Mouse (Mus musculus) neural tube, embryonic 10.5 days (tissue): ENCODE measurements at regions not wholly inside any gene's neighbourhood (a gene's known extent, or its start where the extent isn't known, plus 50 kb on each side); places are given as distances from the start of the nearest gene placed in this dataset.

Experiments used
- DNase-seq: peaks from one replicate; pipeline ENCODE4 v3.0.0-alpha.2; 2017; ENCODE audit warnings: low spot score; ENCODE audit errors: extremely low spot score

DNA sequence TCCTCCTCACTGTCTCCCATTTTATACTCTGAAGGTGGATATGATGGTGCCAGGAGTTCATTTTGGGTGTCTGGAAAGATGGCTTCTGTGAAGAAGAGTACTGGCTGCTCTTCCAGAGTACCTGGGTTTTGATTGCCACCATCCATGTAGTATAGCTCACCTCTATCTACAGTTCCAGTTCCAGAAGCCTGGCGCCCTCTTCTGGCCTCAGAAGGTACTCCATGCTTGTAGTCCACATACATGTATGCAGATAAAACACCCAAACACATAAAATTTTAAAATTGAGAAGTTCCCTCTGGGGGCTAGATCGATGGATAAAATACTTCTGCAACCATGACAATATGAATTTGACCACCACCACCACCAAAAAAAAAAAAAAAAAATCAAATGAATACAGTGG lies 128.4 kb upstream of the Pkdcc start:
- no peak for DNase-seq

DNA sequence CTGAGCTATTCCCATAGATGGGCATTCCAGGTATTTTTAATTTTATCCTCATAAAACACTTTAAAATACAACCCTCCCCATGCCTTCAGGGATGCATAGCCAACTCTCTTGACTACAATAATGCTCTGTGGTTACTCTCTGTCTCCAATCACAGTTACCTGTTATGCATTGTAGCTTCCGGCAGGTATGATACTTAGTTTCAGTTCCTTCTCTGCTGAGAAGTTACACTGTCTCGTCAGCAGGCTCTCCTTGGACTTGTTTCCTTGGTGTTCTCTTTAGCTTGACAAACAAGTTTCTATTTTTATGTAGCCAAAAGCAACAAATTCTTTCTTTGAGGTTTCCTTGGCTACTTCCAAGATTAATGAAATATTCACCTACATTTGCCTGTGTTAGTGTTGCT lies 126.6 kb upstream of the Pkdcc start:
- DNase-seq: no peak

DNA sequence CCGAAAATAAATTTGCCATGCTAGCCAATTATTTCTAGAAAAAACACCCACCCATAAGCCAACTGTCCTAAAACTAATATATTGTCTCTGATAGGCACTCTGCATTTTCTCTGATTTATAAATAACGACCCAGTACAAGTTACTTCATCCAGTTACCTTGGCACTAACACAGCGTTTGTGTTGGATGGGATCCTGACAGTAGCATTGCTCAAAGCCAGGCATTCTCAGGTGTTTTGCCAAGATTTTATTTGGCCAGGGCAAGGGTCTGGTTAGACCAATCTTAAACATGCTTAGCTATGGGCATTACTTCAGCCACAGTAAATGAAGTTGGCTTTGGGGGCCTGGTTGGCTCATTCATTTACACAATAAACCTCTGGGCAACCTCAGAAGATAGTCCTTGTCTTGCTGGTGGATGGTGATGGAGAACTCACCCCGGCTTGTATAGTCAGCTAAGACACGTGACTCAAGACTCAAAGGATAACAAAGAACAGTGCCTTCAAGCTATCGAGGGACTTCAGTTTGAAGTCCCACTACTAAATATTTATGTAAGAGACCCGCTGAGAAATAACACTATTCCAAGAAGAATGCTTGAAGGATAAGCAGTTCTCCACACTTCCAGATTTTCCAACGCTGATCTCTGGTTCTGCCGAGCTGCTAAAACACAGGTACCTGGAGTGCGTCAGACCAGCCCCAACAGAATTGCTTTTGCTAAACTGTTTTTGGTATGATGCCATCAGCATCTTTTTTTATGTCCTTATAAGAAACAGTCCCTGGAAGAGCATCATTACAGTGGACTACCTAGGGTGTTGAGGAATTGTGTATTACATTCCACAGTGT lies 125.0 kb upstream of the Pkdcc start:
- no peak for DNase-seq

DNA sequence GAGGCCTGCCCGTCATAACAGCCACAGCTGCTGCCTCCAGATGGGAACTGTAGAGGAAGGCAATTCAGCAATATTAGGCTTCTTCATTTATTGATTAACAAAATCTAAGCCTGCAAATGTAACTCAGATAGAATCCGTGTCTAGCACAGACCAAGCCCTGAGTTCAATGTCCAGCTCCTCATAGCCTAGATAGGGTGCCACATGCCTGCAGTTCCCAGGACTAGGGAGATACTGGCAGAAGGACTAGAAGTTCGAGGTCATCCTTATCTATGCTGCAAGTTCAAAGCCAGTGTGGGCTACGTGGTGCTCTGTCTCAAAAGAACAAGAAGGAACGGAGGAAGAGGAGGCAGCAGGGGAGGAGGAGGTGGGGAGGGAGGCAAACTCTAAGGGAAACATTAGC lies 121.2 kb upstream of the Pkdcc start:
- DNase-seq: no peak

DNA sequence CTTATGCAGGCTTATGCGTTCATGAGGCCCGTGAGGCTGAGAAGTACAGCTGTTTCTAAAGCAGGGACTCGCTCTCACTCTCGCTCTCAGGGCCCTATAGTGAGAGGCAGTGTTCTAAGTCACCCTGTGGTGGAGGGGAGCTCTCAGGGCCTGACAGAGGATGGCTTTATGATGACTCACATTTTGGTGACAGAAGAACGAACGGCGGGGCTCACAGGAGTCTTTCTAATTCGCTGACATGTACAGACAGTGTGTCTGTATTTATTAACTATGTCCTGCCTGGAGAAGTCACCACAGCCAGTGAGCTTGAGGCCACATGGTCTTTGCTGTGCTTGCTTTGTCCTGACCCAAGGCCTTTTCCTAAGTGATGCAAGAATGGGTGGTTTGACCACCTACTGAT lies 118.6 kb upstream of the Pkdcc start:
- DNase-seq: no peak

DNA sequence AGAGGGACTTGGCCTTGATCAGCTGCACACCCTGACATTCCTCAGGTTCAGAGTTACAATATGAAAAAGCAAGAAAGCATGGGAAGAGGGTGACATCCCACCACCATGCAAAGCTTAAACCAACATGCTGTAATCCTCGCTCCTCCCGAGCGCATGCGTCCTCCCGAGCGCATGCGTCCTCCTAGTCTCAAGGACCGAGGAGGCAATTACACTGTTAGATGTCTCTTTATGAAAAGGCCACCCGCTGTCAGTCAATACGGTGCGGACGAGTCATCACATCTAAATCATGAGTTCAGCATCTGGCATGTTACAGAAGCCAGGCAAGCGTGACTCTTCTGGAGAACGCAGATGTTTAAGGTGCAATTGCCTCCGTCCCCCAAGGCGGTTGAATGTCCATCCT lies 117.1 kb upstream of the Pkdcc start:
- DNase-seq: no peak

DNA sequence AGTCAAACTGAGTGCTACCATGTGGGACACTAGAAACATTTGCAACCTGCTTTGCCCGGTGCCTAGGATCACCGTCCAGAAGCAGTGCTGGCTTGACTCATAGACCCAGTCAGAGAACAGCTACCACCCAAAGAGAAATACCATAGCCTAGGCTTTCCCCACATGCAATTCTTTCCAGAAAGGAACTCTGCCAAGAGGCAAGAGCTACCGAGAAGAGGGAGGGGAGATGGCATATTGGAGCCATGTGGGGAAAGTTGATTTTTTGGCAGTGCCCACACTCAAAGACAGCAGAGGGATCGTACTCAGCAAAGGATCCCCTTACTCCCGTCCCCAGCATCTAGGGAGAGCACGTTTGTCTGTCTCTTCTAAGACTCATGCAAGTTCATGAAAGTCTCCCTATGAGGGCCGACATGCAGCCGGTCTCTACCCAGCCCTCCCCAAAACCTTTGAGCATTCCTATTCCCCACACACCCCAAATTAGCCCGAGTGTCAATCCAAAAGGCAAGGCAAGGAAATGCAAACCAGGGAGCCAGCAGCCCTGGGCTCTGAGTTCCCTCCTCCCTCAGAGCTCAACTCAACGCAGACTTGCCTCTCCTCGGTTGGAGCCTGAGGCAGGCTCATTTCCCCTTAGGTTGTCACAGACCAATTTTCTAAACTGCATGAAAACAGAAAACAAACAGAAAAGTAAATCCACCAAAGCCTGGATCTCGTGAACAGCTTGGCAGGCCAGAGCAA lies 116.2 kb upstream of the Pkdcc start:
- no peak for DNase-seq

DNA sequence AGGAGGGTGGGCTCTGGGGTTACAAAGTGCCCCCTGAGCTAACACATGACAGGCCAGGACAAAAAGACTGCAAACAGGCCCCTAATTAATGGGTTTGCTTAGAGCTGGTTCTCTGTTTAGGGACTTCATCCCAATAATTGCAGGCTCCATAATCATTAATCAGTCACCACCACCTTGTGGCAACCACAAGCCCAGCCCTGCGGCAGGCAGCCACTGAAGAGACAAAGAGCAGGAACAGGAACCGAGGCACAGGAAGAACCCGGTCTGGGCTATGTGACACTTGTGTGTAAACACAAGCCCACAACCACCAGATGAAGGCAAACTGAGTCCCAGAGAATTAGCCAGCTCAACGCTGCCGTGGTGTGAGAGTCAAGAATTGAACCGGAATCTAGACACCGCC lies 114.1 kb upstream of the Pkdcc start:
- no peak for DNase-seq

DNA sequence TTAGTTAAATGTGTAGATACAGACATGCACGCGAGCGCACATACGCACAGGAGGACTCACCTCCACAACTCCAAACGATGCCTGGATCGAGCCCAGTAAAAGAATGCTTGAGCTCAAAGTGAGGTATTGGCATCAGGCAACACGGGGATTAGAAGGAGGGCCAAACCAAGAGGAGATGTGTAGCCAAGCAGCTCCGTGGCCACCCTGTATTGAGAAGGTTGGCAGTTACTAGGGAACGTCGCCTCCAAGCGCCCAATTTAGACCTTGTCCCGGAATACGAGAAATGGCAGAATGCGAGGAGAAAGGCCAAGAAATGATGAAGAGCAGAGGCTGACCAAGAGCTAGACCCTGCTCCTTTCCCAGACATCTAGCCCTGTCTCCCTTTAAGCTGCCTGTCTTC lies 113.3 kb upstream of the Pkdcc start:
- DNase-seq: no peak

DNA sequence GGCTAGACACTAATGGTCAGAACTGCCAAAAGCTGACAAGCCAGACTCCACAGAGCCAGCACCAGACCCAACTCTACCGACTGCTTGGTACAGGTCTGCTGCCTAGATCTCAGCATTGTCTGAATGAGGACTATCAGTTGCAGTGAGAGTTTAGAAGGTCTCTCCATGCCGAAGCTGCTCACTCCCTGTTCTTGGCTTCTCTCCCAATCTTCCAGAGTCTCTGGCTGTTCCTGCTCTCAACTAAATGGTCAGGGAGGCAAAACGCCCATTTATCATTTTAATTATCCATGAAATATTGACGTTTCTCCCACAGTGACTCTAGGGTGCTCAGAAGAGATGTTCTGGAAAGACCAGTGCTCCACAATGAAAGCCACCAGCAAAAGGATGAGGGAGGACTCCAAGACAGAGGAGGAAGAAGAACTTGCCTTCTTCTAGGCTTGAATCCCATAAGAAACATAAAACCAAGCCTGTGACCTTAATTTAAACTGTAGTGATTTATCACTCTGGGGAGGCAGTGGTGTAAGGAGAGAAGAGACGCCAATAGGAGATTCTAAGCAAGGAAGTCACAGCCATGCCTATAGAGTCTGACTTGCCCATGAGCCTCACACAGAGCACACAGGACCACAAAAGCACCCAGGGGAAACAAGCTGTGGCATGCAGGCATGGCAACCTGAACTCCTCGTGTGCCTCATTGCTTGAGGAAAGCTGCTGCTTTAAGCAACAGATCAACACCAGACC lies 112.2 kb upstream of the Pkdcc start:
- no peak for DNase-seq

DNA sequence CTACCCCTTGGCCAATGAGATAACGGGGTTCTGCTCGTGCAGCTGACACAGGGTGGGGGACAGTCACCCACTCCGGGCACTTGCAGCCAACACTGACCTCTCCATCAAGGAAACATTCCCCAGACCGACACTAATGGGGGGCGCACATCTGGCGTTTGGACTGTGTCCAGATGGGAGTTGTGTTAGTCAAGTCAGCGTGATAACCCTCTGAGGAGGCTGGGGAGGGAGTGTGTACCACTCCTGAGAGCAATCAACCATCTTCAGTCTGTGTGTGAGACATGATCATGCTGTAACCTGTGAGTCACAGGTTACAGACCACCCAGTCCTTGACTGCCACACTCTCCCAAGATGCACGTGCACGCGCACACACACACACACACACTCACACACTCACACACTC lies 106.9 kb upstream of the Pkdcc start:
- DNase-seq: no peak

DNA sequence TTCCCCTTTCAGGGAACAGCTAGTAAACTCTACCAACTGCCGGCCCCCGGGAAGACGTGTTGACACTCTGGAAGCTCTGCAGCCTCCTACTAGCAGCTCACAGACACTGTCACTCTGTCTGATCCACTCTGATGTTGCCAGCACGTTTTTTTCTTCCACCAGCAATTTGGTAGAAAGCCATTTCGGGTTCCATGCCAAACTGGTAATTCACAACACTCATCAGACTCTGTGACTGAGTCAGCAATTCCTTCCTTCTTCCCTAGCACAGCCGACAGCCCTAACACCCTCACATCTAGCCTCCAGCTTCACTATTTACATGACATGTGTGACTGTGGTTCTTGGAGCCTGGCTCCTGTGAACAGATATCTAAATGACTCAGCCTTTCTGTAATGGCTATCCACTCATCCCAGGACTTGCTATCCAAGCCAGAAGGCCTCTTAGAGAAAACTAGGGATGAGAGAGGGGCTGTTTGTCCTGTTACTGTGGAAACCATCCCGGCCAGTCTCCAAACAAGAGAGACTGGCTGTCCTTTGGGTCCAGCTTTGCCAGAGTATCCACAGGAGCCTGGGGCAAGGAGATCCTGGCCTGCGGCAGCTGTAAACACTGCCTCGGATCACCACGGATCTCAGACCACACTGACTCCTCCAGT lies 105.2 kb upstream of the Pkdcc start:
- no peak for DNase-seq

DNA sequence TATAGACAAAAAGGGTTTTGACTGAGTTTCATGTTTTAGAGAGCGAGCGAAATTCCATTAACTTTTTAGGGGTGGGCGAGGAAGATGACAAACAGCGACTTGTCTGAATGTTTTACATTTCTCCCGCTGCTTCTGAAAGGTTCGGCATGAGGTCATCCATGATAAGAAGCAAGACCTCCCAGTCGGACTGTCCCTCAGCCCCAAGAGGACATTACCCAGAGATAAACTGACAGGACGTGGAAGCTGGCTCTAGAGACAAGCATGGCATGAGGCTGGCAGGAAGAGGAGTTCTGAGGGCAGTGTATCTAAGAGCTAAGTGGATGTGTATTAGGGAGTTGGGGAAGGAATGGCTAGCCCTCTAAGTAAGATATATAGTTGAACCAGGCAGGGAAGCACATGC lies 104.5 kb upstream of the Pkdcc start:
- DNase-seq: no peak

DNA sequence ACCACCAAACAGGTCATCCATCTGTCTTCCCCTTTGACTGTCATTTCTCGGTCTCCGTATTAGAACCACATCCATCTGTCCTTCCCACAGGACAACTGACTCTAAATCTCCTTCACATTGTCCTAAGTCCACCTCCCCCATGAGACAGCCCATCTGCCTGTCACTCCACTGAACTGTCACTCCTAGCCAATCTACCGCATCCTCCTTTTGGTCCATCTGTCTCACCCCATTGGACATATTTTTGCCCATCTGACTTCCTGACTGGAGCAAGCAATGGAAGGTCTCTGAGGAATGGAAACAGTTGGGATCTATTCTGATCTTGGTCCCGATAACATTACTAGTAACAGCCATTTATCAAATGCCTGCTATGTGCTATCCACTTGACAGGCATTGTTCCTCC lies 99.9 kb upstream of the Pkdcc start:
- no peak for DNase-seq

DNA sequence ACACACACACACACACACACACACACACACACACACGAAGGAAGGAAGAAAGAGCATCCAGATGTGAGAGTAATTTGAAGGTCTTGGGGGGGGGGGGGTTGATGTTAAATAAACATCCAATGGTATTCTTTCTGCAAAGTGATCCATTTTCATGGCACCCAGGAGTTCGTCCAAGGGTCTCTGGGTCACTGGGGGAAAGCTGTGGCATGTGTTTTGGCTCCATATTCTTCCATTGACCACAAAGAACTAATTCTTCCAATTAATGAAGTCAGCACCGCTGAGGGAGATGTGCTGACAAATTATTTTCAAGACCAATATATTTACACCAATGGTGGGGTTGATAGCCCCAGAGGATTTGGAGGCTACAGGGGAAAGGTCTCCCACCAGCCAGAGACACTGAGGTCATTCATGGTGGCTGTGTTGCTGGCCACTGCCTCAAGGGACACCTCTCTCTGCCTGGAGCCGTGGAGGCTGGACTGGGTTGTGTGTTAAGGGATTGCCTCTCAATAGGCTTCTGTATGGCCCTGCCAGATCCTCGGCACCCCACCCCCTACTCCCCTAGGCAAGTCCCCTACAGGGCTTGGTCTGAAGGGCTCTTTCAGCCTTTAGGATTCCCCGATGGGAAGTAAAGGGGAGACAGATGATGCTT lies 99.1 kb upstream of the Pkdcc start:
- no peak for DNase-seq

DNA sequence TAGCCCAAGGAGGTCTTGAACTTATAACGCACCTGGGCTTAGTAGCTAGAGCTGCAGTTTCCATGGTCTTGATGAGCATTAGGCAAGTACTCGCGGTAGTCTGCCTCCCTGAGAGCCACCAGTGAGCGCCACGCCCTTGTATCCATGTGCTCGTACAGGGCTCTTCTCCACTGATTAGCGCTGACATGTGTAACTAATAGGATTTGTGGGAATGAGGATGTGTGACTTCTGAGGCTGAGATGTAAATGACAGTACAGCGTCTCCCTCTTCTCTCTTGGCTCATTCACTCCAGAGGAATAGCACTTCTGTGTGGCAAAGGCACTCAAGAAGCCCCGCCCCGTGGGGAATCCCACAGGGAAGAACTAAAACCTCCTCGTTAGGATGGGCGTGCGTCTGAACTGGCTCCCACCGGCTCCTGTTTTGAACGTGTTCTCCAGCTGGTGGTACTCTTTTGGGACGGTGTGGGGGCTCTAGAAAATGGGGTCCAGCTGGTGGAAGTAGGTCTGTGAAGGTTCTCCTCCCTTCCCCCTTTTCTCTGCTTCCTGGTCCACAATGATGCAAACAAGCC lies 94.3 kb upstream of the Pkdcc start:
- DNase-seq: no peak

DNA sequence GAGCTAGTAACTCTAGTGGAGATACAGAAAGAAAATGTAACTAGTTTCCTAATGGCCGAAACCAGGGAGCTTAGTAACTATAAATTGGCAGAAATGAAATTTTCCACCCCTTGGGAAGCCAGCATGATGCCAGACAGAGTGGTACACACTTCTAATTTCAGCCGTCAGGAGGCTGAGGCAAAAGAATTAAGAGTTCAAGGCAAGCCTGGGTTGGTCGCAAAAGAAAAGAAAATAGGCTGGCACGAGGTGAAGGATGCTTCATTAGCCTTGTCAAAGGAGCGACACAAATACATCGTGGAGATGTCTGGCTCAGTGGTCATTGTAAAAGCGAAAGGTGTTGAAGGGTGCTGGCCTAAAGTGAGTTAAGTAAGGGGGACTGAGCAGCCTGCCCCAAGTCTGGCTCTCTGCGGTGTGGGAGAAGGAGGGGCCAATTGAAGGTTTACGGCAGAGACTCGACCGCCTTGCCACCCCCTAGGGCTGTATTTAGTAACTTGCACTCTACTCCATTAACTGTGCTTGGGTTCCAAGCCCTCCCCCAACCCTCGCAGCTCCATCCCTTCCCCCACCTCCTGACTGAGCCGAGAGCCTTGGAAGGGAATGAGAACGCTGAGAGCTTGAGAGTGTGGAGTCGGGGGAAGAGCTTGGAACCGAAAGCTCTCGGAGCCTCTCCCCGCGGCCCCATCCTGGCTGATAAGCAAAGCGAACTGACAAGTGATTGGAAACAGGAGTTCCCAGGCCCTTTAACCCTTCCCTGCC lies 92.4 kb upstream of the Pkdcc start:
- DNase-seq: peak; percentile 63

DNA sequence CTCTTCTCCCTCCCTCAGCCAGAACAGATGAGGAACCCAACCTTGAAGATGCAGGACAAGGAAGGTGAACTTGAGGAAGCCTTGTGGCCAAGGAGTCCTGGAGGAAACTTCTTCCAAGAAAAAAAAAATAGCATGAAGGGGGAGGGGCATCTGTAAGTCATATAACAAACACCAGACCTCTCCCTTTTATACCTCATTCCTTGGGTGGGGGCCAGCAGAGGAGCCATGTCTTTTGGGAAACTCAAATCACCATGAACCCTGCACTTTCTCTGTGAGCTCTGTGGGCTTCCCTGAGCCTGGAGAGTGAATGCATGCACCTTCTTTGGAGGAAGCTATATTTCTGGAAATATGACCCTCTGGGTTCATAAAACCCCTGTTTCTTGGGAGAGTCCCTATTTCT lies 90.0 kb upstream of the Pkdcc start:
- DNase-seq: no peak

DNA sequence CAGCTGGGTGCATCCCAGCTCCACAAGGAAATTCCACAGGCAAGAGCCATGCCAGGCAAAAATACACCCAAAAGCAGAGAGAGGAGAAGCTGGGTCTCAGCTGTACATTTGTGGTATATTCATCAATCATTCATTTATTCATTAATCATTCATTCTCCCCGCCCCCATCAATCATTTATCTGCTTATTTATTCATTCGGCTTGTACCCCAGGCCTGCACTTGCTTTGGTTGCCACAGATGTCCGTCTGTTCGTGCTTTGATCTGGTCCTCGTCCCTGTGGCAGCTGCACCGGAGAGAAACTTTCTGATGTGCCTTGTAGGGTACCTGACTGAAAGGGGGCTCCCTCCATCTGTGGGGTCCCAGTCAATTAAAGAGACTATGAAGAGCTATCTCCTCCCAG lies 87.2 kb upstream of the Pkdcc start:
- DNase-seq: no peak

DNA sequence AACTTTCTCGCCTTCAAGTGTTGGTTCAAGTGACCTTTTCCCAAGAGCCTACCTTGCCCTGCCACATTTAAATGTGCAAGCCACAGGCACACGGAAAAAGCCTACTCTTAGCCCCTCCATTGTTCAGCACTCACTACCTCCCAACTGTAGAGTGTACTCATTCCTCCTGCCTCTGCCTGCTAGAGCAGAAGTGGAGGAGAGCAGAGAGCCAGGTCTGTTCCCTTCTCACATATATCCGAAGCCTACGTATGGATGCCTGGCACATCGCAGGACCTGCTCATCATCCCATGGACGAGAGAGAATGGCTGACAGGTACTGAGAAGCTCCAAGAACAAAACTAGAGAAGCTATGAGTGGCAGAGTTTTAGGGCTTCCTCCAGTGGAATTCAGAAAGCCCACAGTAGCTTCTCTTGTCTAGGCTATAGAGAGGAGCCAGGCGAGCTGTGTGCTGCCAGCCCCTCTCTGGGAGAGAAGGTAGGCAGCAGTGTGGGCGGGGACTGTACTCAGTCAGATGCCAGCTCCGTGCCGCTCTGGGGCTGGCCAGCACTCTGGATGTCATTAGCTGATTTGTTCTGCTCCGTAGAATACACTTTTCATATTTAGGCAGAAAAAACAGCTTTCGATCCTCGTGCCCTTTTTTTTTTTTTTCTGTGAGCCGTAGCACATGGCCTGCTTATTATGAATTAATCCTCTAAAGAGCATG lies 86.1 kb upstream of the Pkdcc start:
- no peak for DNase-seq
